Mouse (Mus musculus) inflammation-experienced regulatory T-cells, adult 6 months (primary cell): ENCODE results near the gene Med27. TPM values are rescaled to one million over a fixed set of nuclear protein-coding genes. Genes with fewer than 3 reads are reported as not detected.

Source experiments
- ATAC-seq: one replicate; pipeline ENCODE4 v1.8.0; 2017
- polyA plus RNA-seq, 3 experiments: library from polyadenylated mRNA; unstranded; fragments of 100-300 nt; shearing (Covaris generic); gene quantifications; one replicate each; pipeline ENCODE4 v1.2.1; 2017

The Med27 gene
- polyA plus RNA-seq, 3 experiments from 2014 or later: 28.1 to 32.9 (median 31.4) TPM

DNA sequence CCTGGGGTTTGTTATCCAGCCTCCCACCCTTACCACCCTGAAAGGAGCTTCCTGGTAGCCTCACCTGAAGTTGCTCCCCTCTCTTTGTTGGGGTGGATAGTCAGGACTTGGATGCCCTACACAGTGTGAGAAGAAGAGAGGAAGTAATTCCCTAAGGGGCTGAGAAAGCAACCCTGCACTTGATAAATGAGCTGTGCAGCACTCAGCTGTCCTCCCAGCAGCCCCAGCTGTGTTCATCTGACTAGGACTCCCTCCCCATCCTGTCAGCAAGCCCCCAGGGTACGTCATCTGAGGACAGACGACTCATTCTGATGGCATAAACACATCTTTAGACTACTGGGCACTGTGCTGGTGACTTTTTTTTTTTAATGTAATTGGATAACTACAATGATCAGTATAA lies 127.3 kb downstream of the Med27 start:
- ATAC-seq: no peak

DNA sequence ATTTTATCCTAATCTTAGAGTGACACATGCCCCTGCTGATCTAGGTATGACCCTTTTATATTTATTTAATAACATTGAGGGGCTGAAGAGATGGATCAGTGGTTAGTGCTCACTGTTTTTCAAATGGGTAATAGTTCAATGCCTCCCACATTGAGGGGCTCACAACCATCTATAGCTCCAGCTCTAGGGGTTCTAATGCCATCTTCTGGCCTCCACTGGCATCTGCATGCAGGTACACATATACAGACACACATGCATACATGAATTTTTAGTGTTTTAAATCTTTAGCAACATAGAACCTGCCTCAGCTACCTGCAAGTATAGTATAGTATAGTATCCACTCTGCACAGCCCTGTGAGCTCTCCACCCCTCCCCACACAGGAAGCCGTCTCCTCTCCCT lies 130.1 kb downstream of the Med27 start:
- no peak for ATAC-seq

- no peak for ATAC-seq
These were observed 135.2 kb downstream of the Med27 start for GRCm38 (mm10) chr2:29481856-29482255.

- no peak for ATAC-seq
These were observed 136.5 kb downstream of the Med27 start for GRCm38 (mm10) chr2:29482979-29483718.

- ATAC-seq: no peak
These were observed 138.9 kb downstream of the Med27 start for GRCm38 (mm10) chr2:29485519-29485918.

DNA sequence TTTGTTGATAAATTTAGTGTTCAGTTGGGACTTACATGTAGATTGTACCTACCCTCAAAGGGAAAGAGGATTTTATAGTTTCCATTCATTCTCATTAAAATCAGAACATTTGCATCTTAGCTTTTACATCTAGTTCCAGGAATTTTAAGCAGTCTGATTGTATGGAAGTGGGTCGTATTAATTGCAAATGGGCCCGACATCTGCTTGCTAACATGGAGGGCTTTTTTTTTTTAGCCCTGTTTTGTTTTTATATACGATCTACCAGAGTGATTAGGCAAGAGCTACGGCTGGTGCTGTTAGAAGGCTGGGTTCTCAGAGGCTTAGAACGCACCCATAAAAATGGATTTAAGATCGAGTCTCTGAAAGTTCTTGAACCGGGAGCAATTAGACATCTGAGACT lies 139.9 kb downstream of the Med27 start:
- ATAC-seq: no peak

GRCm38 (mm10) chr2:29487652-29488051 lies 141.0 kb downstream of the Med27 start:
- ATAC-seq: no peak

DNA sequence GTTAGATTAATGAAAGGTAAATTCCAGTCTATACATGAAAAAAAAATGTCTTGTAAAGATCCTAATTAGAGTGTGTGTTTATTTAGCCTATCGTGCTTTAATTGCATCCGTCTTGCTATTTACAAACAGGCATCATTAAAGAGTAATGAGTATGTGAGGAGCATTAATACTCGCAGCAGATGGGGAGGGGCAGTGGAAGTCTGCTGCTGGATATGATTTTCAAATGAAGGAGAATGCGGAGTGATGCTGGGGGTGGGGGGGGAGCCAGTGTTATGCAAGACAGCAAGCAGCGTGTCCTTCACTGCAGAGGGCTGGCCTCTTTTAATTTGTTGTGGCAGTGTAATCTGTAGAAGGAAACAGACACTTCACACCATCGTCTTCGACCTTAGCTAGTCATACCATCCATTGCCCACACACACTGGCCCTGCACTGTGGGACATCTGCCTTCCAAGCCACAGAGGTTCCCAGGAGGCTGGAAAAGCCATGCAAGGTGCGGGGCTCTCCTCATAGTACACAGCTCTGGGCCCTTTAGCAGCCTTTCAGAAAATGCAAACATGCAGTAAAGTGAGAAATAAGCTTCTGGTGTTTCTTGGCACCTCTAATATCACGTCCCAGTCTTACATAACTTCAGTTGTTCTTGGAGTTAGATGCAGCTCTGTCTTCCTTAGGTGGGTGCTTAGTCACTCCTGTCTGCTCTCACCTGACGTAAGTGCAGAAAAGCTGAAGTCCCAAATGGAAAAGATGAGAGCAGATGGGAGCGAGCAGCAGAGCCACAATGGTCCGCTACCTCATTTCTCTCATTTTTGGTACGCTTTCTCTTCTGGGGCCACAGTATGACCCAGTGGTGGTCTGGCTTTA lies 142.0 kb downstream of the Med27 start:
- no peak for ATAC-seq

GRCm38 (mm10) chr2:29491656-29492055 lies 145.0 kb downstream of the Med27 start:
- ATAC-seq: no peak

- ATAC-seq: no peak
These were observed 146.9 kb downstream of the Med27 start for GRCm38 (mm10) chr2:29493396-29494031.

GRCm38 (mm10) chr2:29495271-29495670 lies 148.7 kb downstream of the Med27 start:
- ATAC-seq: no peak

GRCm38 (mm10) chr2:29500601-29501350 lies 154.2 kb downstream of the Med27 start:
- ATAC-seq: no peak

GRCm38 (mm10) chr2:29501381-29501780 lies 154.8 kb downstream of the Med27 start:
- no peak for ATAC-seq

GRCm38 (mm10) chr2:29504848-29505247 lies 158.2 kb downstream of the Med27 start:
- no peak for ATAC-seq

DNA sequence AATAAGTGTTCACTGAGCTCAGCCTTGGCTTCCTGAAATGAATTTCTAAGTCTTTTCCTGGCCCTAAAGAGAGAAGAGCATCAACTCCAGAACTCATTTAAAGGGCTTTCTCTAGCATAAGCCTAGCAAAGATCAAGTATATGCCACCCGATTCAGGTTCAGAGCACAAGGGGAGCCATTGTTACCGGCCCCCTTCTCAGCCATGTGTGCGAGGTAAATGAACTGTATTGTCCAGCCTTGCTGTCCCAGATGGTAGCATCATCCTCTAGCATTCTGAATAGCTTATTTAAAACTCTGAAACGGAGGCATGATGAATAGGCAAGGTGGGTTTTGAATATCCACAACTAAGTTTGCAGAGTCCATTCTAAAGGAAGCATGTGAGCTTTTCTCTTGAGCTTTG lies 159.8 kb downstream of the Med27 start:
- ATAC-seq: no peak

- no peak for ATAC-seq
These were observed 166.5 kb downstream of the Med27 start for GRCm38 (mm10) chr2:29513131-29513530.

GRCm38 (mm10) chr2:29514836-29515235 lies 168.2 kb downstream of the Med27 start:
- no peak for ATAC-seq

DNA sequence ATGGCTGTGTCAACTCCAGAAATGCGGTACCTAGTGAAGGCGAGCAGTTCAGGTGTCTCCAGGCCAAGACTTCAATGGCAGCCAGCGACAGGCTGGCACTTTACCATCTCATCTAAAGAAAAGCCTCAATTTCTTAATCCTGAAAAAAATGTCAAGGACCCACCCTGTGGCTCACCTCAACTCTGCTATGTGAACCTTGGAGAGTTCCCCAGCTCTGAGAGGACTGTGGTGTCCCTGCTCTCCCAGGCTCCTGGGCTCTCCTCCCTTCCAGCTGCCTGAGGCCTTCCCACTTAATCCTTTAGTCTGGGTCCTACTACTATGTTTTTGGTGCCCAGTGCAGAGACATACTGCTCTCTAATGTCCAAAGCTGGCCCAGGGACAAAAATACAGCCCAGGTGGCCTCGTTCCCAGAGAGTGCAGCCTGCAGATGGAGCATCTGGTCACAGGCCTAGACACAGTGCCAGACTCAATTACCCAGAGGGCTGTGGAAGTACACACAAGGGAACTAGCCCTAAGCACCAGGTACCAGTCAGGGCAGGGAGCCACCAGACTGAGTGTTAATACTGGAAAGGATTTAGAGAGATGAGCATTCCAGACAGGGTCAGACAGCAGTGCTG lies 169.3 kb downstream of the Med27 start:
- no peak for ATAC-seq

DNA sequence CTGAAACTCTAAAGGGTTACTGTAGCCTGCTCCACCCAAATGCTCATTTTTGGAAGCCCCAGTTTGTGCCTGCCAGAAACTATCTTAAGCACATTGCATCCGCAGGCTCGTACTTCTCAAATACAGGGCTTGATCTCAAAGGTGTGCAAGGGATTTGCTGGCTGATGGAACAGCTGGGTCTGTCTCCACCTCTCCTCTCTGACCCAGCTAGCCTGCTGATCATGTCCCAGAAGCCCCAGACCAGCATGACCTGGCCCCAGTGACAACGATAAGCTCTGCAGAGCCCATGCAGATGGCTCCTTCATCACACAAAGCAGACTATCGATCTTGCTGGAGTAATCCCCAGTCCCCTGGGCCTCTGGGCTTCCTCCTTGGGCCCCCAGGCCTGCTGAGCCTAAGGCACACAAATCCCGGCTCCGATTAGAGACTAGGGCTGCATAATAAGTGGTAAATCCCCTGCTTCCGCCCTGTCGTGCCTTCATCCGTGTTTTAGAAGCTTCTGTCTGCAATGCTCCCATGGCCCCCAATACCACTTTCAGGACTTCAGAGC lies 170.1 kb downstream of the Med27 start:
- ATAC-seq: no peak

- no peak for ATAC-seq
These were observed 172.8 kb downstream of the Med27 start for GRCm38 (mm10) chr2:29519402-29519801.

DNA sequence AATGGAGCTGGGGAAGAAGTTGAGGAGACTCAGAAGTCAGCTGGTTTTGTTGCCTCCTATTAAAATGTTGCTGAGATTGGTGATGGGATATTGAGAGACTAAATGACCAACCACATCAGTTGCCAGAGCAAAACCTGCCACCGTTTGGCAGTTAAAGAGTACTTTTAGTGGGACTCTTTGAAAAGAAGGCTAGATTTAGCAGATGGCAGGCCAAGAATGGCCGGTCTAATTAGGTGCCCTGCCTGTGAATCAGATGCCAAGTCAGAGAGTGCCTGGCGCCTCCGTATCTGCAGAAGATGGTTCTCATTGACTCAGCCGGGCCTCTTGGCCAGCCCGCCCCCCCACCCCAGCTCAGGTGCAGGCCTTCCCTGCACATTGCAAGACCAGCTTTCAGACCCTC lies 173.6 kb downstream of the Med27 start:
- ATAC-seq: no peak

DNA sequence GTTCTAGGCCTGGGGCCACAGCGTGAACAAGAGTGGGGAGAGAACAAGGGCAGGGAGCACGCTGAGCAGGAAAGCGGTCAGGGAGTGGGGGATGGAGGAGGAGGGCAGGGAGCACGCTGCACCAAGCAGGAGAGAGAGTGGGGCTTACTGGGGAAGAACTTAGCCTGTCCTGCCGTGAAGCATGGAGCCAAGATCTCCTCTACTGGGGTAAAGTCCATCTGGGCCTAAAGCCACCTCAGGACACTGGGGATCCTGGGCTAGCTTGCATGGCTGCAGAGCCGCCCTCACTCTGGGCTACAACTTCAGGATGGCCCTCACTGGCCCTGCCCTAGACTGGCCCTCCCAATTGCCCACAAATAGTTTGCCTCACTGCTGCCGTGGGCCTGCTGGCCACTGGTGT lies 174.9 kb downstream of the Med27 start:
- no peak for ATAC-seq
